Mouse (Mus musculus) bone marrow, adult 2 months (tissue): ENCODE measurements around the gene Gm11596.

Experiments
- CTCF ChIP-seq: fragments of 200-500 bp; IDR thresholded peaks from 2 replicates; pipeline ENCODE4 v1.5.1; 2011; ENCODE audit warnings: low read length, control low read depth; ENCODE audit not compliant: control insufficient read depth, insufficient read depth
- POLR2A ChIP-seq: fragments of 200-500 bp; IDR thresholded peaks from 2 replicates; pipeline ENCODE4 v1.6.1; 2011; ENCODE audit warnings: low read depth, mild to moderate bottlenecking, control low read depth, low read length, borderline replicate concordance; ENCODE audit not compliant: control insufficient read depth

DNA sequence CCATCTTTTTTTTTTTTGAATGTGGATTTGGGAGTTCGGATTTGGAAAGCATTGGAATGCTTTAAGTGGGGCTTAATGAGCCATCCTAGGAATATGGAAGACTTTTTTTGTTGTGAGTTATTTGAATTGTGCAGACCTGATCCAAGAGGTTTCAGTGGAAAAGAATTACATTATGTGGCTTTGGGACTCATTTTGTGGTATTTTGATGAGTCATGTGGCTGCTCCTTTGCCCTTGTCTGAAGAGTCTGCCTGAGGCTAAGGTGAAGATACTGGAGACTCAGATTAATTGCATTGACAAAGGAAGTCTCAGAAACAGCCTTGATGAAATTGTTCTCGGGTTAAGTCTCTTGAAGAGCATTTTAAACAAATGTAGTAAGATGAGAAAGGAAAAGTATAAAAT is 24.9 kb downstream of the Gm11596 start:
- no peak for TF ChIP-seq CTCF
- no peak for TF ChIP-seq POLR2A
